Mouse (Mus musculus) A20 (cell line): ENCODE data around the gene Fam102a.

Experiments used
- DNase-seq: peaks from one replicate; pipeline ENCODE4 v3.0.0-alpha.2; 2011; ENCODE audit warnings: low read depth, low spot score

Fam102a gene

DNA sequence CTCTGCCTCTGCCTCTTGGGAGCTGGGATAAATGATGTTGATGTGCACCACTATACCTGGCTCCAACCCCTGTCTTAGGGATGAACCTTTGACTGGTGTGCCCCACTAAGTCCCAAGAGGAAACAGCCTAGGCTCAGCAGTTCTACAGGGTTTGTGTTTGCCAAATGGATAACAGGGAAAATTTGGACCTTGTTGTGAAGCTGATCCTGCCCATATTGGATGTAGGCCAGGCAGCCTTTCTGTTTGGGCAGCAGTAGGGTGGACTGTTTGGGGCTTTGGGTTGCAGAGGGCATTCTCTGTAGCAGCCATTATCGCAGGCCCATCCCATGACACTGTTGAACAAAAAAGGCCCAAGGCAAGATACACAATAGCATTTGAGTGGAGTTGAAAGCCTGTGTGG lies 11.8 kb downstream of the Fam102a start:
- no peak for DNase-seq

DNA sequence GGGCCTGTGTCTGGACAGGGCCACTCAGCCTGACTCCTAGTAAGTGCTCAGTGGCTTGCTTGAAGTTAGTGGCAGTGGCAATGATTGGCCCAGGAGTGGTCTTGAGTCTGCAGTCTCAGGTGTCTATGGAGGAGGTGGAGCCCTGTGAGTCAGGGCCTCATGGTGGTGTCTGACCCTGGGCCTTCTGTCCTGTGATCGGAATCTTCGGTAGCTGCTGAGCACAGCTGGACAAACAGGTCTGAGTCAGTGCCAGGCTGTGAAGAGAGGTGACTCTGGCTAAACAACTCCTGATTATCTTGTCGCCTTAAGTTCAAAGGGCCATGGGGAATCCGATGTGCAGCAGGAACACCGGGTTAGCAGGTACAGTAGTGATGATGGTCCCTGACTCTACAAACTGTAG lies 12.2 kb downstream of the Fam102a start:
- no peak for DNase-seq

DNA sequence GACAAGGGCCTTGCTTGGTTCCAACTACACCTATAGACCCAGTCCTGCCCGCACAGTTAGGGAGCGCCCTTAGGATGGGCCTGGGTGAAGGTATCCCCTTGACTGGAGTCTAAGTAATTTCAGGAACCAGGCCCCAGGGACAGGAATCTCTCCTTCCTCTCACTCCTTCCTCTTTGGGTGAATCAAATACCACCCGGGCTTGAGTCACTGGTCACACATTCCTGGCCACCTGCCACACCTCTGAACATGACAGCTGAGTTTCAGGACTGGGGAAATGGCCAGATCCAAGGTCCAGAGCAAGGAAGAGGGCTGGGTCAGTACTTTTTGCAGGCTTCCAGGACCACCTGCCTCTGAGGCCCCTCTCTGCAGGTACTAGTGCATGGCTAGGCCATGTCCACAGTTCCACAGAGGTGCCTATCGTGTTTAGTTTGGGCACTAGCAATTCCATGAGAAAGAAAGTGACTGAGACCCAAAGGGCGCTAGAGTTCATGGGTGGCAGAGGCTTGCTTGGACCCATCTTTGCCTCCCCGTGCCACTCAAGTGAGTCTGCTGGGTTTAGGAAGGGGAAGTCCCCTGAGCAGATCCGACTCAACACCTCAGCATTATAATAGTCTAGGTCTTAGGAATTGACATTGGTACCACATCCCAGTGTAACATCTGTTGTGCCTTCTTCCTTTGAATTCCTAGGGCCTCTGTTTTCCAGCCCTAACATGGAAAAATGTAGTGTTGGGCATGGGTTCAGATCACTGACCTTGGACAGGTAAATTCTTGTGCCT lies 13.0 kb downstream of the Fam102a start:
- no peak for DNase-seq

DNA sequence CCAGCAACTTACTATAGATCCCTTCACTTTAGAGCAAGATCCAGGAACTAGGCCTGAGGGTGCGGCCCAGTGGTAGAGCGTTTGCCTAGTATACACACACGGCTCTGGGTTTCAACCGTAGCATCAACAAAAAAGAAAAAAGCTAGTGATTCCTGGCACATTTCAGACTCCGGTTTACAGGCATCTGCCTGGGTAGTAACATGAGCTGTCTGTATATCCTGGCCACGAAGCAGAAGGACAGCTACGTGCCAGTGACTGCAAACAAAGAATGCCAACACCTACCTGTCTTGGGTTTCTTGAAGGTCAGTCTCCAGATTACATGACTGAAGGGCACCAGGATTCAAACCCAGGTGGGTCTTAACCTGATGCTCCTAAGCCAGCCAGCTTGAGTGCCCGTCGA lies 14.0 kb downstream of the Fam102a start:
- DNase-seq = no peak

DNA sequence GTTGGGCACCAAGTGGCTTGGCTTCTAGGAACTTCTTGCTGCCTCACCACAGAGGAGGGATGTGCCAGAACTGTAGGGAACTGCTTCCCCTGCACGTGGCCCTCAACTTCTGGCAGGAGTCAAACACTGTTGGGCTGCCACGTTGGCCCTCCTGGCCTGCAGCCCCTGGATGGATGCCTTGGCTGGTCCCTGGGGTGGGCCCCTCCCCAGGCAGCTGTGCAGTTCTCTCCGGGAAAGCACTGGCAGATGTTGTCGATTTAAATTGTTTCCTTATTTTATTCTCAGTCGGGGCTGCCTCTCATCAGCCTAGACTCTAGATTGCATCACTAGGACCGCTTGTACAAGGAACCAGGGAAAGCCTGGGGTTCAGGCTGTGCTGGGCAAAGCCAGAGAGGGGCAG lies 14.6 kb downstream of the Fam102a start:
- DNase-seq = no peak

DNA sequence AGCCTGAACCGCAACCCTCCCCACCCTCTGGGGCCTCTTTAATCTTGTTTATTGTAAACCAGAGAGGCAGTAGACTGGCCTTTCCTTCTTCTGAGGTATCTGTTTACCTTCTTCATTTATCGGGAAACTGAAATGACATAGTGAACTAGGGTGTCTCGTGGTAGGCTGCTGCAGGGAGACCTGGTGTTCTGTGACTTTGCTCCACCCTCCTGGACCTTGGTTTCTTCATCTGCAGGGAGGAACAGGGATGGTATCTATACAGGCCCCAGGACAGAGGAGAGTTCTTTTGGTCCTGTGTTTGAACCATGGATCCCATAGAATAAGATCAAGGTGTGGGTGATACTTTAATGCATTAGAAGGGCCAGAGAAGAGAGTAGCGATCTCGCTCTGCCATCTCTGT lies 16.1 kb downstream of the Fam102a start:
- DNase-seq = no peak

DNA sequence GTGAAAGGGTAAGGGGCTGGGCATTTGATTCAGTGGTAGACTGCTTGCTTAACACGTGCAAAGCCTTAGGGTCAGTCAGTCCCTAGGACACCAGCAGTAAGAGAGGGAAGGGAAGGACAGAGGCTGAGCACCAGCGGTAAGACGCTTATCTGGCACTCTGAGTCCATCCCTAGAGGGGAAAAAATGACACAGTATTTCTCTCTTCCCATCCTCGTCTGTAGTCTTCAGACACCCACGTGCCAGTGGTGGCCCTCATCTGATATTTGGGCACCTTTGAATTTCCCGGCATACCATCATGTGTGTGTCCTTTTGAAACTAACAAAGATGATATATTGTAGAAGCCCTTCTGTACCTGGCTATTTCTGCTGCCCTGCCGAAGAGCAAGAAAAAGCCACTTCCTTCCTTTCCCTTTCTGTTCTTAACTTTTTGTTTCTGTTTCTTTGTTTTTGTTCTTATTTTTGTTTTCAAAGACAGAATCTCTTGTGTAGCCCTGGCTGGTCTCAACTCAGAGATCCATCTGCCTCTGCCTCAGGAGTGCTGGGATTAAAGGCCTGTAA lies 18.5 kb downstream of the Fam102a start:
- DNase-seq = peak; percentile 64

DNA sequence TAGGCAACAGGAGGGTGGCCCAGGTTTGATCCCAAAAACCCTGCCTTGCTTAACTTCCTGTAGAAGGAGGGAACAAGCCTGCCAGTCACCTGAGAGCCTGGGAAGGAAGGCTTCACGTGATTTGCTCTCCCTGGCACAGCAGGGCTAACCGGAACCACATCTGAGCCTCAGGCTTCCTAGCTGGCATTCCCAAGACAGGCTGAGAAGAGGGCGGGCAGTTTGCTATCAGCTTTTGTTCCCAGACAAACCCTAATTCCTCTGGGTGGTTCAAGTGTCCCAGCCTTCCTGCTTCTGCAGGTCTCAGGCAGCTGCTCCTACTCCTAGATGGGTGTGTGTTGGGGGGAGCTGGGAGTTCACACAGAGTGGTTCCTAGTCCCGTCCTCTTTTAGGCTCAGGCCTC lies 20.4 kb downstream of the Fam102a start:
- DNase-seq = no peak

DNA sequence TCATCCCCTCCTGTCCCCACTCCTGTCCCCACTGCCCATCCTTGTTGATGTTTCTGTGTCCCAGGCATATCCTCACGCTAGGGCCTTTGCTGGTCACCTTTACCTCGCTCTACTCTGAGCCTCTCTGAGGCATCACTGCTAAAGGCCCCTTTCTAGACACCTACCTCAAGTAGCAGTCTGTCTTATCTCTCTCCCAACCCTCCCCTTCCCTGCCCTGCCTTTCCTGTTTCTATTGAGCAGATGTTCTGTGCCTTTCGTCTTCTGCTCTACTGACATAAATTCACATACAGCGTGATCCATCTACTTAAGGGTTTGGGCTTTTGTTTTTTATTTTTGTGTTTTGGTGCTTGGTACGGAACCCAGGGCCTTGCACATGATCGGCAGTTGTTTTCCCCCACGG lies 20.9 kb downstream of the Fam102a start:
- no peak for DNase-seq

DNA sequence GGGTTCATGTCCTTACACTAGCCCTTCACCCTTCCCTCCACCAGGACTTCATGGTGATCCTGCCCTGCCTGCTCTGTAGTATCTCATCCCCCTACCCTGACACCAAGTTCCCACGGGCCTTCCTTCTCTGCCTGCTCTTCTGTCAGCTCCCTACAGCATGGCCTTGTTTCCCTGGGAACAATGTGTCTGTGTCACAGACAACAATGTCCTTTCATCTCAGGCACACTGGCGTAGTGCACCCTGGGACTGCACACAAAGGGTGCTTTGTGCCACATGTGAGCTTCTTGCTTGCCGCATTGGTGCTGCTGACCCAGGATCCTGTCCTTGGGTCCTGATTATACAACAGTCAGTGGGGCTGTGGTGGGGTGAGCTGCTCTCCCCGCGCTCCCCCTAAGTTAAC lies 24.4 kb downstream of the Fam102a start:
- no peak for DNase-seq

DNA sequence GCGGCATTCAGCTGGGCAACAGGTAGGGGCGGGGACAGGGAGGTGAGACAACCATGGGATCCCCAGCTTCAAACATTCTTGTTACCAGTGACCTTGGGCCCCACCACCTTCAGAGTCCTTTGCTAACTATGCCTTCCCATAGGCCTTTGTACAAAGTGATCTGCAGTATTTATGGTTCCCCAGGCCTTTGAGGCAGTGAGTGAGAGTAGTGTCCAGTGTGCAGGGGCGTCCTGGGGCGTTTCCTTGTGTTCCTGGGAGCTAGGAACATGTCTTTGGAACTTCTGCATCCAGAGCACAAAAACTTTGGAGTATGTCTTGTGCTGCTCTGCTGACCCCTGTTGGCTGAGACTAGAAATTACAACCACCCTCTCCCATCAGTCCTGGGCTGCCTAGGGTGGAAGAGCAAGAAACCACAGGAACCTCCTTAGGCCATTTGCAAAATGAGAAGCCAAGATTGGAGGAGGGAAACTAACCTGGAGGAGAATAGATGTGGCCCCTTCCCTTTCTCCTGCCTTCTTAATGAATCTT lies 31.5 kb downstream of the Fam102a start:
- DNase-seq = peak; percentile 67

DNA sequence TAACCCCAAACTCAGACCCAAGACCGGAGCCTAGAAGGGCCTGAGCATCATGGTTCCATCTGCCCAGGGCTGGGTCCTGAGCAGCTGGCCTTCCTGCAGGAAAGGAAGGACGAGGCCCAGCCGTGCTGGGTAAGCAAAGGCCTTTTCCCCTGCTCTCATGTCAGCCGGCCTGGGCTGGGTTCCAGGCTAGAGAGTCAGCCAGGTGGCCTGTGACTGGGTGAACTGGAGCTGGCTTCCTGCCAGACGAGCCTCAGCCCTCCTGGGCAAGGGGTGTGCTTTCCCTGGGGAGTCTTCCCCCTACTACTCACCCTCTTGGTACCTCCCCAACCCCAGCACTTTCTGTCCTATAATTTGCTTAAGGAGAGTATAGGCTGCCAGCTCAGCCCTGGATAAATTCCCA lies 33.0 kb downstream of the Fam102a start:
- DNase-seq = no peak

DNA sequence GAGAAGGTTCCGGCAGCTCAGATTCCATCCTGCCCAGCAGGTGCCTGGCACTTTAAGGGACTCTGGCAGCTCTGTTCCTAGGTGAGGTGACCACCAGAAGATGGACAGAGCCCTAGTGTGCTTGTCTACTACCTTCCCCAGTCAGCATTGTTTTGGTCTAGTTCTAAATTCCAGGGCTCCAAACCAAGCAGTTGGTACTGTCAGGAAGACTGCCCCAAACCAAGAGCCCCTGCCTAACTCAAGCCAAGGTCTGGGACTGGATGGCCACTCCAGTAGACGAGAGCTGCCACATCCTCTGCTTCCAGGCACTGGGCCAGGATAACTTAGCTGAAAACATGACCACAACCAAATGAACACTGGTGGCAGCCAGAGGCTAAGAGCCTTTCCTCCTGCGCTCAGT lies 33.8 kb downstream of the Fam102a start:
- DNase-seq = no peak

DNA sequence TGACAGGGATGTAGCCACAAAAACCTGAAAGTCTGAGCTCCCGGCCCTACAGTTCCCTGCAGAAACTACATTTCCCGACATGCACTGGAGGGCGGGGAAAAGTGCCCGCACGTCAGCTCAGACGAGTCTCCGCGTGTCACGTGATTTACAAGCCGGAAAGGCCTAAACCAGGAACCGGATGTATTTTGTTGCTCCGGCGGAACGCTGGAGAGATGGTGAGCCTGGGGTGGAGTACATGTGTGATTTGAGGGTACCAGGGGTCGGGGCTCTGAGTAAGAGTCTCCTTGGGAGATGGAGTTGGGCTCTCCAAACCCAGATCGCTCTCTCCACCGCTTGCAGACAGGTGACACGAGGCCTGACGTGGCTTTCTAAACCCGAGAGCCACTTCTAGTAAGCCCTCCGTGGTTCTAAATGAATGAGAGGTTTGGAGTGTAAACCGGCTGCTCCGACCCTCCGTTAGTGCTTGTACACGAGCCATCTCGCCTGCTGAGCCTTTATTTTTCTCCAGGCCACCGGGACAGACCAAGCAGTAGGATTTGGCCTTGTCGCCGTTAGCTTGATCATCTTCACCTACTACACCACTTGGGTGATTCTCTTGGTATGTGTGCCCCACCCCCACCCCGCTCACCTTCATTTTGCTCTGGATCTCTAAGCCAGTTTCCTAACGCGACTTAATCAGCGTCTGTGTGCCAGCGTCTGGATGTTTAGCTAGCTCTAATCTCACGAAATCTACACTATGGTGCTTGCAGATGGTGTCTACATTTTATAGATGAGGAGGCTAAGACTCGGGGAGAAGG lies 35.8 kb downstream of the Fam102a start, which contains the start of gene Dpm2:
Gene Dpm2, plus strand, starts transcription at position 161 of the 797 bp plus-strand sequence.
- peak; percentile 92 for DNase-seq

DNA sequence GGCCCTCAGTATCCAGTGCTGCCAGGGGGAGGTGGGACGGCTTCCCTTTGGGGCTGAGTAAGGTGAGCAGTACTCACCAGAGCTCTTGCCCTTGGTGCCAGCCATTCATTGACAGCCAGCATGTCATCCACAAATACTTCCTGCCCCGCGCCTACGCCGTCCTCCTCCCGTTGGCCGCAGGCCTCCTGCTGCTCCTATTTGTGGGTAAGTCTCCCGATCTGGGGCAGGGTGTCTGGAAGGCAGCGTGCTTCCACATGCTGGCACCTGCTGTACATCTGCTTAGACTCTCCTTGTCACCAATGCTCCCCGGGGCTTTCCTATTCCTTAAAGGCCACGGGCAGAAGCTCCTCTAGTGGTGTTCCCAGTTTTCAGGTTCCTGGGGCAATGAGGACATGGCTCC lies 37.1 kb downstream of the Fam102a start:
- DNase-seq = no peak

DNA sequence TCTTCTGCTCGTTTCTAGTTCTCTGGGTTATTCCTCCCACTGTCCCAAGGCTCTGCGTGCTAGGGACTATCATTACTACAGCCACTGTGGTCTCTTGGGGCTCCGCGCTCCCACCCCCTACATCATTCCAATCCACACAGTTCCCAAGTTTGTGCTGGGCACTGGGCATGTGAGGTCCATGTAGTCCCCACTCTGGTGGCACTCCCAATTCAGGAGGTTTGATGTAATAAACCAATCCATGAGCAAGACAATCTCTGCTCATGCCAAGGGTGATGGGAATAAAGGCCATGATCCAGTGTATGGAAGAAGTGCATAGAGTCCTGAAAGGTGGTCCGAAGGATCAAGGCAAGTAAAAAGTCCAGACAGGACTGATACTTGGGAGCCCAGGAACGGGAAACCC lies 39.4 kb downstream of the Fam102a start, which contains the start of gene Pip5kl1:
Gene Pip5kl1, plus strand, starts transcription at position 301 of the 400 bp plus-strand sequence.
- no peak for DNase-seq

DNA sequence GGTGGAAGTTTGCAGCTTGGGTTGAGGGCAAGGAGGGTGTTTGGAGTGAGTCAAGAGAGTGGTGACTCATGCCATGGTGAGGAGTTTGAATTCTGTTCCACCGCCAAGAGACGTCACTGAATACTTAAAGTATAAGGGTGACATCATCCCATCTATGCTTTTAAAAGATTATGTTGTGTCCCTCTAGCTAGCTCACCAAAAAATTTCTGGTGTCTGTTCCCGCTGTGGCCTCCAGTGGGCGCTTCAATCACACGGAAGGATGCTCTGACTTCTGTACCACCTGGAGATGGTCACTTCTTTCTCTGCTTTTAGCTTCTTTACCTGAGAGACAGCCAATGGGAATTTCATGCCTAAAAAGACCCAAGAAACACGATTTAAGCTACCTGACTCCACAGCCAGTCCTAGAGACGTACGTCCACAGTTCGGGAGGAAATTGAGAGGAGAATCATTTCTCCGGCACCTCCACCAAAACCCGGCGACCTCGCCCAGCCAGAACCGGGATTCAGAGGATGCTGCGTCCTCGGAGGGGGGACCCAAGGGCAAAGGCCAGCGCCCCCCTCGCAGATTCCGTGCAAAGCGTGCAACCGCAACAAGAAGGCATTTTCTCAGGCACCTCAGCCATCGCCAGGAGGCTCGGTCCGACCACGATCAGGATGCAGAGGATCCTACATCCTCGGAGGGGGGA lies 39.9 kb downstream of the Fam102a start:
- peak; percentile 55 for DNase-seq

DNA sequence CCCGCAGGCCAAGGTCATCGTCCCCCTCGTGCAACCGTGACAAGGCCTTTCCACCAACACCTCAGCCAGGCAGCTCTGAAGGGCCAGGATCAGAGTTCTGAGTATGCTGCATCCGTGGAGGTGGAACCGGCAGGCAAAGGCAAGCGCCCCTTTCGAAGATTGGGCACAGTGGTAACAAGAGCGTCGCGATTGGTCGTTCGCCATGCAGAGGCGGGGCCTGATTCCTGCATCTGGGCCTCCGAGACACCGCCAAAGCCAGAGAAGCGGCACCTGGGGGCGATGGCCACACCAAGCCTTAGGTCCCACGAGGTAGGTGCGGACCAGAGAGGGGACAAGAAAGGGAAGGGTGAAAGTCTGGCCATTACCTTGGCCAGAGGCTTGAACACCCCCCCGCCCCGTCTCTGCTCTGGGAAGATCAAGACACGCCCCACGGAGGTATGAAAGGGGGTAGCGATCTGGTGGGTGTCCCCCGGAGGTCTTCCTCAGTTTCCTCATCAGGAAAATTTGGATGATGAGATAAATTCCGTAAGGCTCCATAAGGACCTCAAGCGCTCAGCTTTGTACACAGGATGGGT lies 40.5 kb downstream of the Fam102a start, which contains the start of gene 9430097D07Rik:
Gene 9430097D07Rik, minus strand, starts transcription at position 99 of the 575 bp plus-strand sequence.
- DNase-seq = no peak

DNA sequence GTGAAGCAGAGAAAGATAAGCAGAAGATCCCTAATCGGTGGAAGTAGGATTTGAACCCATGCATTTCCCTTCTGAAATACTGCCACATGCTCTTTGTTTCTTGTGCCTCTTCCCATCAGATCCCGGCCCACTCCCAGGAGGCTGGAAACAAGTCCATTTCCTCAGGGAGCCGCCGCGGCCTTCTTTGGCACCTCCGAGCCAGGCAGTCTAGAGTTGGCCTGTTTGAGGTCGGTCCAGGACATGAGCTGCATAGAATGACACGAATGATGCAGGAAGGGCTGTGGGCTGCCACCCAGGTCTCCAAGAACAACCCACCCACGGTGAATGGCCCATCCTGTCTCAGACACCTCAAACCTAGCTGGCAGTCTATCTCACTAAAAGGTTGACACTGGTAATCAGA lies 41.4 kb downstream of the Fam102a start:
- no peak for DNase-seq

DNA sequence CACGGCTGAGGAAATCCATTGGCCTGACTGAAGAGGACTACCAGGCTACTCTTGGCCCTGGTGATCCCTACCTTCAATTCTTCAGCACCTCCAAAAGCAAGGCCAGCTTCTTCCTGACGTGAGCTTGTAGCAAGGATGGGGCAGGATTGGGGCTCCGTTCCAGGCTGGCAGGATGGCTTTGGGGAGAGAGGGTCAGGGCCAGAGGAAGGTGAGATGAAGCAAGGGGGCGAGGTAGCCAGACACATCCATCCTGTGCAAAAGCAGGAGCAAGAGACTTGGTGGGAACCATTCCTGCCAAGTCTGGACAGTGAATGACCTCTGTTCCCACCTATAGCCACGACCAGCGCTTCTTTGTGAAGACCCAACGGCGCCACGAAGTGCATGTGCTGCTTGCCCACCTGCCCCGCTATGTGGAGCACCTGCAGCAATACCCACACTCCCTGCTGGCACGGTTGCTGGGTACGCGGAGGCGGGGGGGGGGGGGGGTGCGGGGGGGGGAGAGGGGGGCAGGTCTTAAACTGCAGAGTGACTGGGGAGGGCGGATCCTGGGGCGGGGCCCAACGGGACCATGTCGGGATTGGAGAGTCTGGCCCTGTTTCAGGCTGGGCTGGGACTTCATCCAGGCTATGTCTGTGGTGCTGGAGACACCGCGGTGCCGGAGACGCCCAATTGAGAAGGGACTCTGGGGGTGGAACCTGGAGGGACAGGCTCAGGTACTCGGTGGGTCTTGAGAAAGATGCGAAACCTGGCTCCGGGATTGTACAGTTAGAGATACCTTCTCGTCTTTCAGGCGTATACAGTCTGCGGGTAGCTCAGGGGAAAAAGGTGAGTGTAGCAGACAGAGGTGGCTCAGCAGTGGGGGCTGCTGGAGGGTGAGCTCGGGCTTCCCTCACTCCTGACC lies 43.3 kb downstream of the Fam102a start:
- DNase-seq = no peak
